Mouse (Mus musculus) stomach, postnatal 0 days (tissue): ENCODE data around the gene Sestd1.

Source experiments
- CTCF ChIP-seq: IDR thresholded peaks from 2 replicates; pipeline ENCODE4 v1.5.1; 2016; ENCODE audit warnings: antibody characterized with exemption, low read depth, mild to moderate bottlenecking, moderate library complexity
- EP300 ChIP-seq: optimal IDR thresholded peaks from 2 replicates; pipeline ENCODE3; 2016; ENCODE audit warnings: antibody characterized with exemption

GRCm38 (mm10) chr2:77164662-77165061, 115.7 kb downstream of the Sestd1 start:
- TF ChIP-seq EP300 (no peak), CTCF (no peak)
